Mouse (Mus musculus) neural tube, postnatal 0 days (tissue): Measurements from ENCODE around the gene Xirp2. TPM values are rescaled to one million over a fixed set of nuclear protein-coding genes. Genes with fewer than 3 reads are reported as not detected.

Experiments used
- polyA plus RNA-seq: library from polyadenylated mRNA; unstranded; fragments of >200 nt; fragmentation: Nextera tagmentation; extraction: Ambion mirVana; gene quantifications from 2 replicates; pipeline ENCODE4 v1.2.1, GENCODE M21; 2015

Gene Xirp2
- 0.04 TPM in 2 replicates for polyA plus RNA-seq

GRCm38 (mm10) chr2:67445780-67446179, at the start of gene Xirp2:
Gene Xirp2, plus strand, starts transcription at chr2:67446002.

GRCm38 (mm10) chr2:67413425-67413824, 32.4 kb upstream of the Xirp2 start, which contains the start of gene Gm21830:
Gene Gm21830, plus strand, starts transcription at chr2:67413725.

GRCm38 (mm10) chr2:67433081-67433480, 12.7 kb upstream of the Xirp2 start, which contains the start of gene Gm26727:
Gene Gm26727, minus strand, starts transcription at chr2:67433181.

DNA sequence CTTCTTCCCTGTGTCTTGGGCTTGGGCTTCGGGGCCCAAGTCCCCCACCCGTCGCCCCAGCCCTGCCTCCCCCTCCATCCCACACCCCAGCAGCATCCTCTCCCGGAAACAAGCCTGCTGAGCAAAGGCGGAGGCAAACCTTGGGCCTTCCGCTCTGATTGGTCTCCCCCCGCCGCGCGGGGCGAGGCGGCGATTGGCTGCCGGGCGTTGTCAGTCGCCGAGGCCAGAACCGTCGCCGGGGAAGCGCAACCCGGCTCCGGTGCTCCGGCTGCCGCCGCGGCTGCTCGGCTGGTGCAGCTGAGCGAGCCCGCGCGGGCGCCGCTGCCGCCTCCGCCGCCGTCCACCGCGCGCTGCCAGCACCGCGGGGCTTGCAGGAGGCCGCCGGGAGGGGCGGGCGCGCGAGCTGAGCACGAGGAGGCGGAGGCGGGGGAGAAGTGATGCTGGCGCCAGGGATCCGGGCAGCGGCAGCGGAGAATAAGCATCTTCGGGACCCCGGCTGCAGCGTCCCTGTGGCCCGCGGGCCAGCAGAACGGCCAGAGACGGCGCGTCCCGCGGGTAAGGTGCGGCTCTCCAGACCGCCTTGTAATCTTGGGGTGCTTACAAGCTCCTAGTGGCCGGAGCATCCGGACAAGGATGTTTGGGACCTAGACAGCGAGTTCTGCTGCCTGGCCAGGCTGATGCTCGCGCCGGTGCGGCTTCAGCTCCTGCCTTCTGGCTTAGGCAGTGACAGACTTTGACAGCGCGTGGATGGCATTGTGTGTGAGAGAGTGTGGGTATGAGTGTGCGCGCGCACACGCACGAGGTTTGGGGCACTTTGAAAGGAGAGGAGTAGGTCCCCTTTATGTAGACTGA, 119.9 kb downstream of the Xirp2 start, which contains the start of gene B3galt1:
TSS of gene B3galt1 (plus strand) at position 392 of the 852 bp plus-strand sequence.

Other genes with a start within 250 kb of the Xirp2 start
- not detected in 2 replicates for gene Gm21830, start 32.3 kb upstream of the Xirp2 start, polyA plus RNA-seq
- gene Gm26727, start 12.8 kb upstream of the Xirp2 start, polyA plus RNA-seq: not detected in 2 replicates
- 47.7 and 54.4 TPM in 2 replicates for gene B3galt1, start 119.9 kb downstream of the Xirp2 start, polyA plus RNA-seq